Mouse (Mus musculus): Measurements from ENCODE around the gene Prss40. TPM values are rescaled to one million over a fixed set of nuclear protein-coding genes. Genes with fewer than 3 reads are reported as not detected.

Gene Prss40
- not detected in 2 replicates for polyA plus RNA-seq (2015; fragmentation: Nextera tagmentation; extraction: Ambion mirVana)

DNA sequence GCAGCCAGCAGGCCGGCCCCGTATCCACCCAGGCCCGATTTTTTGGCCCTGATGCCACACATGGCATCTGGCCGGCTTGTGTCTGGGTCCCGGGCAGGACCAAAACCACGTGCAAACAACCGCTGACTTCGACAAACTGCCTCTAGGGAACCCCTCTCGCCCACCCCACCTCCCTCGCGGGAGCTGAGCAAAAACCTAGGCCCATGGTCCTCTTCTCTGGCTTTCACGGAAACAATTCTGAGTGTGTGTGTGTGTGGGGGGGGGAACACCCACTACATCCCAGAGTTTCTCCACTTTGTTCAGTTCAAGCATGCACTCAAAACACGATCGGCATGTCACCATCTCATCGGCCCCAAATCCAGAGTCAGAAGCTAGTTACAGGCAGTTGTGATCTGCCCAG lies at the start of gene Prss40:
Gene Prss40 (minus strand): TSS at position 101 of the 400 bp plus-strand sequence.
- no peak for ATAC-seq (replicated peaks)
- H3K27me3 ChIP-seq, result no peaks in the 10 kb centered on the region
- H3K4me3 ChIP-seq, result no peak within 1 kb of the TSS
- no peaks in the 10 kb centered on the region for H3K36me3 ChIP-seq
- 91% methylated on average over 15 of the region's 15 CpGs for WGBS
- H3K9me3 ChIP-seq, result no peaks in the 10 kb centered on the region
- H3K9ac ChIP-seq (replicated peaks), result no peak within 1 kb of the TSS
- H3K27ac ChIP-seq (replicated peaks), result no peak within 1 kb of the TSS
- no peaks in the 10 kb centered on the region for H3K4me1 ChIP-seq
- no peak within 1 kb of the TSS for H3K4me2 ChIP-seq (replicated peaks)

DNA sequence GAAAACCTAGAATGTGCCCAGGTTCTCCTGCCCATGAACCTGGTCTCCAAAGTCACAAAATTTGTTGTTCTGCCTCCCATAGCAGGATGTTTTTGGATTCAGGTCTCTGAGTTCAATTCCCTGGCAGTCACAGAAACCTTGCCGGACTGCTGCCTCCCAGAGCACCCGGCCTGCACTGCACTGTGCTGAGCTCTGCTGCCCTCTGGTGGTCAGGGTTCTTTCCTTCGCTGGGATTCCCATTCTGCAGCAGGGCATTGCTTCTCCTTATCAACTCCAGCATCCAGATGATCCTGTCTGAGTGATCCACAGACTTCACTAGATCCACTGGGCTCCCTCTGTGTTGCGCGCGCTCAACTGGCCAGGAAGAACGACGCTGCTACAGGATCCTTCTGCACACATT lies 41.6 kb upstream of the Prss40 start:
- H3K4me2 ChIP-seq (replicated peaks), result no peak overlapping the region
- no peak overlapping the region for H3K27ac ChIP-seq (replicated peaks)
- no peak overlapping the region for H3K4me3 ChIP-seq
- no peak overlapping the region for H3K9ac ChIP-seq (replicated peaks)
- WGBS, result 22% methylated on average over 8 of the region's 8 CpGs
- no peaks in the 10 kb centered on the region for H3K27me3 ChIP-seq
- no peaks in the 10 kb centered on the region for H3K4me1 ChIP-seq
- H3K36me3 ChIP-seq, result no peaks in the 10 kb centered on the region
- no peaks in the 10 kb centered on the region for H3K9me3 ChIP-seq
- ATAC-seq (replicated peaks), result peak; percentile 83

DNA sequence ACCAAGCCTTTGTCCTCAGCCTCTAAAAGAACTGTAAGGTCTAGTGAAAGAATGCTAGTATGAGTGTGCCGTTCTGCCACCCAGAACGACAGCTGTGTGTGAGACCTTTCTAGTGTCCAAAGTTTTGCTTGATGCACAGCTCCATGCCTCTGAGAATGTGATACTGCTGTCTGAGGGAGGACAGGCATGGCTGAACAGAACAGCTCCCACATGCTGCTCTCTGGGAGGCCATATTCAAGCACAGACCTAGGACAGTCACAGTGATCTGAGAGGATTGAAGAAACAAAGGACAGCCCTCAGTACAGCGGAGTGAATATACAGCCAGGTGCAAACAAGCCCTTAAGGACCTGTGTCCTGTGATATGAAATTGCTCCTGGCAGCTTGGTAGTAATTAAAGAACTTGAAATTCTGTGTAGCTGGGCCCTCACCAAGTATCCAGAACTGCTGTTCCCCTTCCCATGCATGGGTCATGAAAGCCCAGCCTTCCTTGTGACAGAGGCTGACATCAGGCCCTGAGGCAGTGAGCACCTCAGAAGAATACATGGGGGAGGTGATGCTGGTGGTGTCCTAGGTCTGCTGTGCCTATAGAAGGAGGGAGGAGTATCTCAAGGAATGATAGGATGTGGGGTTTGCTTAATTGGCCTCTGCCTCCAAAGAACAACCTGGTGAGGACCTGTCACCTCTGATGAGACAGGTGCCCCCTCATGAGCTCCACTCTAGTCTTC lies 40.7 kb upstream of the Prss40 start:
- Histone ChIP-seq H3K9me3 (no peaks in the 10 kb centered on the region), H3K4me1 (no peaks in the 10 kb centered on the region), H3K36me3 (no peaks in the 10 kb centered on the region), H3K4me3 (no peak overlapping the region), H3K9ac (replicated peaks) (no peak overlapping the region), H3K27ac (replicated peaks) (no peak overlapping the region), H3K4me2 (replicated peaks) (no peak overlapping the region), H3K27me3 (no peaks in the 10 kb centered on the region)
- 82% methylated on average over 3 of the region's 3 CpGs for WGBS
- ATAC-seq (replicated peaks), result peak; percentile 2; the same call in 1 of the 2 replicates

DNA sequence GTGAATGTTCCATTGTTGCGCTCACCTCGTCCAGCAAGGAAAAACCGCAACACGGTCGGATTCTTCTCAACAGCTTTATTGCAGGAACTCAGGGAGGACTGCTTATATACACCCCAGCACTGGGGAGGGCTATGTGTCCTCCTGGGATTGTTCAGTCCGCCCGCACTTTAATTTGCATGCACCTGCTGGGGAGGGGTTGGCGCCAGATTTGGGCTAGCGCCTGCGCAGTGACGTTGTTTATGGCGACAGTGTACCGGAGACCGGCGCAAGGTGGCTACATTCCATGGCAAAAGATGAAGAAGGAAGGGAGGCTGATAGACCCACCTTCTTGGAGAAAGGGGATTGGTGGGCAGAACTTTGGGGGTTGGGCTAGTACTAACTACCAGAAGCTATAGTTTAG lies 39.3 kb upstream of the Prss40 start:
- Histone ChIP-seq H3K4me2 (replicated peaks) (no peak overlapping the region), H3K4me3 (no peak overlapping the region), H3K36me3 (peaks cover 10% of the 10 kb centered on the region), H3K9me3 (no peaks in the 10 kb centered on the region), H3K4me1 (no peaks in the 10 kb centered on the region), H3K27ac (replicated peaks) (no peak overlapping the region), H3K9ac (replicated peaks) (no peak overlapping the region), H3K27me3 (no peaks in the 10 kb centered on the region)
- WGBS, result 81% methylated on average over 15 of the region's 15 CpGs
- no peak for ATAC-seq (replicated peaks)

DNA sequence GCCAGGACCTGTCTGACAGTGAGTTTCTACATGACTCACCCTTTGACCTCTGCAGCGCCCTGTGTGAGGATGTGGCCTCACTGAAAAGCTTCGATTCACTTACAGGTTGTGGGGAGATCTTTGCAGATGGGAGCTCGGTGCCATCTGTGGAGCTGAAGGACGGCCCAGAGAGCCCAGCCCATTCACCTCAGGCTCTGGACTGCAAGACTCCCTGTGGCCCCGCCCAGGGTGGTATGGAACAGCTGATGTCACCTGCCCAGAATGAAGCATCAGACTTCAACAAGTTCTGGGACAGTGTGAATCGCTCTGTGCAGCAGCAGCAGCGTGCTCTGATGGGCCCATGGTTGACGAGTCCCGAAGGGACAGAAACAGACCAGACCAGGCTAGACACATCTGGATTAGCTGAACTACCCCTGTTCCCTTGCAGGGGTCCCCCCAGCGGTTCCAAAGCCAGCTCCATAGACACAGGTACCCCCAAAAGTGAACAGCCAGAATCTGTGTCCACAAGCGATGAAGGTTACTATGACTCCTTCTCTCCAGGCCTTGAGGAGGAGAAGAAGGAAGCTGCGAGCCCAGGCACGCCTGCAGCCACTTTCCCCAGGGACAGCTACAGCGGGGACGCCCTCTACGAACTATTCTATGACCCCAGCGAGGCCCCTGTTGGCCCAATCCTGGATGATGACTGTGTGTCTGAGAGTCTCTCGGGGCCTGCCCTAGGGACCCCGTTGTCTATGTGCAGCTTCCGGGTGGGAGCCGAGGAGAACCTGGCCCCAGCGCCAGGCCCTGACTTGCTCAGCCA lies 26.8 kb upstream of the Prss40 start:
- Histone ChIP-seq H3K4me2 (replicated peaks) (no peak overlapping the region), H3K4me3 (no peak overlapping the region), H3K27me3 (no peaks in the 10 kb centered on the region), H3K4me1 (peaks cover 22% of the 10 kb centered on the region), H3K27ac (replicated peaks) (no peak overlapping the region), H3K9ac (replicated peaks) (no peak overlapping the region), H3K9me3 (no peaks in the 10 kb centered on the region), H3K36me3 (peaks cover 48% of the 10 kb centered on the region)
- ATAC-seq (replicated peaks), result no peak
- 87% methylated on average over 22 of the region's 22 CpGs for WGBS

DNA sequence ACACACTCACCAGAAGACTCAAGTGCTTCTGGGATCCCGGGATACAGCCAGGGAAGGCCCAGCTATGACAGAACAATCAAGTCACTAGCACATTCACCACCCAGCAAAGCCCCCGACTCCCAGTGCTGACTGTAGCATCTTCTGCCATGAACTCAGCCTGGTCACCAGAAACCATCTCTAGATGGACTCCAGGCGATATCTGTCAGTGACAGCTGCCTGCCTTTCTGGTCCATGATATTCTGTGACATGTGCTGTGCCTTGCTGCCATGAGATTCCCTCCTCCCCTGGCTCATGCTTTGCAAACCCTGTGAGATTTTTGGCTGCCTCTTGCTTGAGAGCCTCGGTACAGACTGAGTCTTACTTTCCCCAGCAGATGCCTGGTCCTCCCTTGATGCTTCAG lies 24.0 kb upstream of the Prss40 start:
- Histone ChIP-seq H3K4me1 (peaks cover 39% of the 10 kb centered on the region), H3K27me3 (peaks cover 4% of the 10 kb centered on the region; the same call in 1 of the 2 replicates), H3K4me2 (replicated peaks) (no peak overlapping the region), H3K9ac (replicated peaks) (no peak overlapping the region), H3K27ac (replicated peaks) (no peak overlapping the region; the same call in 1 of the 2 replicates), H3K36me3 (peaks cover 34% of the 10 kb centered on the region), H3K4me3 (no peak overlapping the region), H3K9me3 (no peaks in the 10 kb centered on the region)
- no peak for ATAC-seq (replicated peaks)
- WGBS, result 77% methylated on average over 4 of the region's 4 CpGs

DNA sequence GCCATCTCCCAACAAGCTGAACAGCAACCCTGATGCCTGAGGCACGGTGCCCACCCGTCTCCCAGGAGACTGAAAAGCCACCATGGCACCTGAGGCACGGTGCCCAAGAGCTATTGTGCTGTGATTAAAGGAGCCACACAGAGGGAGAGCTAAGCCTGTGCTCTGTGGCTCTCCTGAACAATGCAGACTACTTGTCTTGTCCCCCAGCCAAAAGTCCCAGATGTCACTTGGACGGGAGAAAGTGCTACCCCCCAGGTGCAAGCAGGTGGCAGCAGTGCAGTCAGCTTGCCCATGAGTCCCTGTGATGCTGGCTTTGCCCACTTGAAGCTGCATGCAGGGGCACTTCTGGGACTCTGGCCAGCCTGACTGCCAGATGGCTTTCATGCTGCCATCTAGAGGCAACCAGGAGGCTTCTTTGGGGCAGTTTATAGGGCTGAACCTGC lies 23.1 kb upstream of the Prss40 start:
- no peaks in the 10 kb centered on the region for H3K9me3 ChIP-seq
- H3K4me1 ChIP-seq, result peaks cover 41% of the 10 kb centered on the region
- no peak overlapping the region for H3K4me3 ChIP-seq
- H3K27me3 ChIP-seq, result peaks cover 4% of the 10 kb centered on the region
- peak; percentile 73 for ATAC-seq (replicated peaks)
- no peak overlapping the region for H3K27ac ChIP-seq (replicated peaks)
- peaks cover 25% of the 10 kb centered on the region for H3K36me3 ChIP-seq
- WGBS, result 9% methylated on average over 4 of the region's 4 CpGs
- no peak overlapping the region for H3K4me2 ChIP-seq (replicated peaks)
- H3K9ac ChIP-seq (replicated peaks), result no peak overlapping the region

DNA sequence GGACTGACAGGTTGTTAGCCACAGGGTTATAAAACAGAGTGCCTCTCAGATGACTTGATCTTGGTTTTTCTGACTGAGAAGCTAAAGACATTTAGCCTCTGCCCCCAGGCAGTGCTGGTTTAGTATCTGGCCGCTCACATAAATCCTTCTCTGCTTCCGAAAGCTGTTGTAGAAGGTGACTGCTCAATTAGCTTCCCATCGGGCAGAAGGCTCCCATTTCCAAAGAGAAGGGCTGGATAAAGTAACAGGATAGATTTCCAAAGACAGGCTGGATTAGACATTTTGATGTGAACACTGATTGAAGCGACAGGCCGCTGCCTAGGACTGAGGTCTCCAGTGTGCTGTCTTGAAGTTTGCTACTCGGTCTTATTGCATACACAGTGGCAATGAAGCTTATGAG lies 21.5 kb upstream of the Prss40 start:
- WGBS, result 70% methylated on average over 6 of the region's 6 CpGs
- H3K9me3 ChIP-seq, result no peaks in the 10 kb centered on the region

DNA sequence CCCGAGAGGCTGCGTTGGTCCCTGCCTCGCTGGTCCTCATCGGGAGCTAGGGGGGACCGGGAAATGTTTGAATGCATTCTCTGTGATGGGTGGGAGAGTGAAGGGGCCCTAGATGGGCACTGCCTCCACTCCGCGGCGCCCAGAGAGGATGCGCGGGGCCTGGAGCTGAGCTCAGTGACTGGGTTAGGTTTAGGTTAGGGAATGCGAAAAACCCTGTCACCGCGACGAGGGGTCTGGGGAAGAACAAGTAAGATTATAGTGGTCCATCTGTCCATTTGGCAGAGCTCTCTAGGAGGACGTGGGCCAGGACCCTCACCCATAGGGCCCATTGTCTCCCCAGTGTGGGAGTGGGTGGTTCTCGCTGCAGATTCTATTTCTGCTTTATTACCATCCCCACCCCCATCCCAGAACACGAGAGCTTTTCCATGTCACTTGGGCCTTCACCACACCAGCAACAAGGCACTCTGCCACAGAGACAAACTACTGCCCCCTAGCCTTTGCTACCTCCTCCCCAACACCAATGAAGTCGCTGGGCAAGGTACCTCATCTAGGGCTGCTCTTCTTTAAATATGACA lies 19.1 kb upstream of the Prss40 start:
- peak overlapping the region; percentile 85 for H3K4me2 ChIP-seq (replicated peaks)
- peak overlapping the region; percentile 56 for H3K4me3 ChIP-seq
- under 1% methylated on average over 18 of the region's 18 CpGs for WGBS
- H3K9me3 ChIP-seq, result no peaks in the 10 kb centered on the region
- H3K9ac ChIP-seq (replicated peaks), result peak overlapping the region; percentile 78
- H3K36me3 ChIP-seq, result no peaks in the 10 kb centered on the region
- H3K27me3 ChIP-seq, result peaks cover 13% of the 10 kb centered on the region
- peaks cover 45% of the 10 kb centered on the region for H3K4me1 ChIP-seq
- ATAC-seq (replicated peaks), result peak; percentile 47
- peak overlapping the region; percentile 83 for H3K27ac ChIP-seq (replicated peaks)

More for the DNA sequence above, 21.5 kb upstream of the Prss40 start:
- Histone ChIP-seq H3K27me3 (peaks cover 13% of the 10 kb centered on the region), H3K4me3 (no peak overlapping the region), H3K9ac (replicated peaks) (no peak overlapping the region), H3K4me2 (replicated peaks) (no peak overlapping the region), H3K36me3 (peaks cover 9% of the 10 kb centered on the region), H3K4me1 (peaks cover 46% of the 10 kb centered on the region), H3K27ac (replicated peaks) (no peak overlapping the region)
- ATAC-seq (replicated peaks), result no peak

DNA sequence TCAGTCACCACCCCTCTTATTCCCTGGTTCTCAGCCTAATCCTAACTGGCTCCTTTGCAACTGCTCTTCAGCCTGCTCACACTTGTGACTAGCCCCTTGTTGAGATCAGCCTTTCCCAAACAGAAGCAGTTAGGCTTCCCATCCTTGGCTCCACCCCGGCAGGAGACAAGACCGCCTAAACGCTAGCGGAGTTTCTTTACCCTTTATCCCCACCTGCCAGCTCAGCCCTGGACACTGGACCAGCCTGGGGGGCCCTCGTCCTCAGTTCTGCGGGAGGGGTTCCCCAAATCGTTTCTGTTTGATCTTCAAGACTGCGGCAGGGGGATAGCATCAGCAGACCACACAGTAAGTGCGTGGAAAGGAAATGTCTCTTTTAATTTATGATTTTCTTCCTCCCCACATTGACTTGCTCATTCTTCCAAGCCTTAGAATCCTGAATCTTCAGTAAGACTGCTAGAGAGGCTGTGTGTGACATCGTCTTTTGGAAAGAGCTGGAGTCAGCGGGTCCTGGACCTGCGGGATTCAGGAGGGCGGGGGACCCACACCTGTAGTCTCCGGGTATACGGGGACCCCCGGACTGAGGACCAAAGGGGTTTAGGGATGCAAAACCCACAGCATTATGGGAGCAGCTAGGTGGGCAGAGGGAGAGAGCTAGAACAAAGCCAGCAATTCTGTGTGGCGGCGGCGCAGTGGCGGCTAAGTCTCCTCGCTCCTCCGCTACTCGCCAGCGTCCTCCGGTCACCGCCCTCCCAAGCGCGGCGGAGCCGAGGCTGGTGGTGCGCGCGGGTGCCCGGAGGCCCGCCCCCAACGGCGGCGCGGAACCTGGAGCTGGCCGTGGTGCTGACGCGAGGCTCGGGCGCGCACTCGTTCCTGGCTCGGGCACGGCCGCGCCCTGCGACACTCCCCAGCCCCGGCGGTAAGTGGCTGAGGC lies 18.4 kb upstream of the Prss40 start, which contains the start of gene Amer3:
Gene Amer3 (plus strand): TSS at position 807 of the 931 bp plus-strand sequence.
- H3K4me2 ChIP-seq (replicated peaks), result peak within 1 kb of the TSS; percentile 85

DNA sequence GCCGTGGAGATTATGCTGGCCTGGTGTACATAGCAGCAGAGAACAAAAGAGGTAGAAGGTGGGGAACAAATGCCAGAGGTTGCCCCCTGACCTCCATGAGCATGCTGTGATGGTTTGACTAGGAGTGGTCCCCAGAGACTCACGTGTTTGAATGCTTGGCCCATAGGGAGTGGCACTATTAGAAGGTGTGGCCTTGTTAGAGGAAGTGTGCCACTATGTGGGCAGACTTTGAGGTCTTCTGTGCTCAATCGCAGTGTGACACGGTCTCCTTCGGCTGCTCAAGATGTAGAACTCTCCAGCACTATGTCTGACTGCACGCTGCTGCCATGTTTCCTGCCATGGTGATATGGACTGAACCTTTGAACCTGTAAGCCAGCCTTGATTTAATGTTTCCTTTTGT lies 12.5 kb upstream of the Prss40 start:
- ATAC-seq (replicated peaks), result no peak
- no peak overlapping the region for H3K4me2 ChIP-seq (replicated peaks)
- no peaks in the 10 kb centered on the region for H3K4me1 ChIP-seq
- H3K9ac ChIP-seq (replicated peaks), result no peak overlapping the region
- H3K9me3 ChIP-seq, result no peaks in the 10 kb centered on the region
- WGBS, result 90% methylated on average over 6 of the region's 6 CpGs
- H3K27me3 ChIP-seq, result peaks cover 2% of the 10 kb centered on the region; the same call in 1 of the 2 replicates
- no peak overlapping the region for H3K4me3 ChIP-seq
- H3K27ac ChIP-seq (replicated peaks), result no peak overlapping the region
- no peaks in the 10 kb centered on the region for H3K36me3 ChIP-seq

More for the DNA sequence above, 18.4 kb upstream of the Prss40 start, which contains the start of gene Amer3:
- H3K4me3 ChIP-seq, result peak within 1 kb of the TSS; percentile 56
- WGBS, result under 1% methylated on average over 53 of the region's 53 CpGs
- peak within 1 kb of the TSS; percentile 78 for H3K9ac ChIP-seq (replicated peaks)
- no peaks in the 10 kb centered on the region for H3K9me3 ChIP-seq
- H3K27me3 ChIP-seq, result peaks cover 13% of the 10 kb centered on the region
- H3K36me3 ChIP-seq, result no peaks in the 10 kb centered on the region
- peak; percentile 93 for ATAC-seq (replicated peaks)
- H3K27ac ChIP-seq (replicated peaks), result peak within 1 kb of the TSS; percentile 83
- peaks cover 37% of the 10 kb centered on the region for H3K4me1 ChIP-seq

Data from forebrain, embryonic 15.5 days (tissue).